Mouse (Mus musculus): ENCODE results near the gene Syt2. TPM values are rescaled to one million over a fixed set of nuclear protein-coding genes. Genes with fewer than 3 reads are reported as not detected.

Syt2 gene
- polyA plus RNA-seq, 1 experiment, result not detected

GRCm38 (mm10) chr1:134784911-134785310 is 138.4 kb downstream of the Syt2 start:
- no peak for TF ChIP-seq GATA1 (IDR thresholded peaks at IDR 0.05; ENCODE audit: low read length)

GRCm38 (mm10) chr1:134788096-134788495 is 141.6 kb downstream of the Syt2 start:
- TF ChIP-seq GATA1 (IDR thresholded peaks at IDR 0.05; ENCODE audit: low read length), result no peak

GRCm38 (mm10) chr1:134790716-134791439 is 144.4 kb downstream of the Syt2 start:
- TF ChIP-seq GATA1 (IDR thresholded peaks at IDR 0.05; ENCODE audit: low read length), result no peak

GRCm38 (mm10) chr1:134791456-134791855 is 145.0 kb downstream of the Syt2 start:
- no peak for TF ChIP-seq GATA1 (IDR thresholded peaks at IDR 0.05; ENCODE audit: low read length)

- TF ChIP-seq GATA1 (IDR thresholded peaks at IDR 0.05; ENCODE audit: low read length), result no peak
These were observed 149.6 kb downstream of the Syt2 start for GRCm38 (mm10) chr1:134796076-134796475.

GRCm38 (mm10) chr1:134796536-134796935 is 150.1 kb downstream of the Syt2 start:
- TF ChIP-seq GATA1 (IDR thresholded peaks at IDR 0.05; ENCODE audit: low read length), result no peak

GRCm38 (mm10) chr1:134801758-134802157 is 155.3 kb downstream of the Syt2 start:
- TF ChIP-seq GATA1 (IDR thresholded peaks at IDR 0.05; ENCODE audit: low read length), result no peak

- TF ChIP-seq GATA1 (IDR thresholded peaks at IDR 0.05; ENCODE audit: low read length), result no peak
These were observed 157.0 kb downstream of the Syt2 start for GRCm38 (mm10) chr1:134803286-134804117.

GRCm38 (mm10) chr1:134804373-134804772 is 157.9 kb downstream of the Syt2 start:
- no peak for TF ChIP-seq GATA1 (IDR thresholded peaks at IDR 0.05; ENCODE audit: low read length)

GRCm38 (mm10) chr1:134805471-134805870 is 159.0 kb downstream of the Syt2 start:
- TF ChIP-seq GATA1 (IDR thresholded peaks at IDR 0.05; ENCODE audit: low read length), result no peak

Other genes with a start within 250 kb of the Syt2 start
- gene Cyb5r1, start 241.1 kb upstream of the Syt2 start, polyA plus RNA-seq (2012), result 41.6 and 56.5 TPM in 2 replicates
- 94.8 and 120 TPM in 2 replicates for gene Adipor1, start 231.3 kb upstream of the Syt2 start, polyA plus RNA-seq (2012)
- 5.7 and 9.5 TPM in 2 replicates for gene Klhl12, start 191.1 kb upstream of the Syt2 start, polyA plus RNA-seq (2012)
- gene Rabif, start 152.0 kb upstream of the Syt2 start, polyA plus RNA-seq (2012), result 8.9 and 11.1 TPM in 2 replicates
- gene Mgat4e, start 97.0 kb upstream of the Syt2 start, polyA plus RNA-seq (2012), result not detected in 2 replicates
- gene Kdm5b, start 86.5 kb upstream of the Syt2 start, polyA plus RNA-seq (2012), result 33.3 and 44.5 TPM in 2 replicates

All from G1E-ER4 (cell line).